ENCODE assay signal across 7 mouse cellular contexts in genomic region chr6:129534627-129535190, GRCm38 (mm10). TPM values are rescaled to one million over a fixed set of nuclear protein-coding genes. Genes with fewer than 3 reads are reported as not detected.
A peak's percentile ranks its signal among the peaks of the same experiment; 100 is the strongest.
DNase-seq lines count a peak whose midpoint lies in the region; ATAC-seq and TF ChIP-seq lines count a peak whose summit lies in the region.

No protein-coding gene starts in this region.

- peaks cover 26 to 46% of the 10 kb centered on the region in 2 experiments for H3K36me3 ChIP-seq in CH12.LX (replicated peaks in 1 of 2; ENCODE audit: control insufficient read depth in 1 of 2, insufficient read depth in 1 of 2, low read length in 1 of 2)
- H3K36me3 ChIP-seq in hindbrain, embryonic 12.5 days, result peaks cover 22% of the 10 kb centered on the region
- peaks cover 18% of the 10 kb centered on the region for H3K36me3 ChIP-seq in limb, embryonic 15.5 days

- in situ Hi-C loops in CH12.LX (cut with MboI; ENCODE audit: low pct_ligation_motif_present, low pct_unique_long_range_greater_than_20kb, low sequenced_read_pairs), result loop anchor here (25.0 kb wide), 1 partner anchor 272 kb away; no protein-coding TSS in a partner anchor

- H3K4me2 ChIP-seq in CH12.LX (ENCODE audit: insufficient read depth, low read depth, poor library complexity, severe bottlenecking), result peak overlapping the region; percentile 70
- H3K4me2 ChIP-seq in hindbrain, embryonic 12.5 days (replicated peaks), result peak overlapping the region; percentile 67
- peak overlapping the region; percentile 93 for H3K4me2 ChIP-seq in limb, embryonic 15.5 days

- H3K9me3 ChIP-seq in CH12.LX (replicated peaks; ENCODE audit: low read length), result no peaks in the 10 kb centered on the region
- H3K9me3 ChIP-seq in hindbrain, embryonic 12.5 days (replicated peaks), result no peaks in the 10 kb centered on the region
- no peaks in the 10 kb centered on the region for H3K9me3 ChIP-seq in limb, embryonic 15.5 days

- 0 out of 2 replicates have a peak overlapping the region, but pooled peaks have one; percentile 1 for H3K9ac ChIP-seq in CH12.LX (ENCODE audit: insufficient read depth, low read depth)
- peak overlapping the region; percentile 75 for H3K9ac ChIP-seq in hindbrain, embryonic 12.5 days
- H3K9ac ChIP-seq in limb, embryonic 15.5 days, result no peak overlapping the region

- H3K4me3 ChIP-seq in CH12.LX (replicated peaks in 1 of 3; ENCODE audit: low read depth in 2 of 3, low read length in 2 of 3, poor library complexity in 1 of 3), result peak overlapping the region in 1 of 3 experiments; percentile 90
- H3K4me3 ChIP-seq in hindbrain, embryonic 12.5 days, result peak overlapping the region; percentile 82
- peak overlapping the region; percentile 79; the same call in 1 of the 2 replicates for H3K4me3 ChIP-seq in limb, embryonic 15.5 days

- DNase-seq in 3T3-L1 (ENCODE audit: low read depth, low spot score) (peak; percentile 61), CH12.LX (ENCODE audit: extremely low read depth) (no peak), MN1 (ENCODE audit: low spot score) (no peak)
- no peak for DNase-seq in frontal cortex, adult 2 months (ENCODE audit: extremely low spot score in 1 of 2, low spot score in 1 of 2)
- no peak for DNase-seq in natural killer cell, adult 2 months (ENCODE audit: low spot score in 2 of 2)

- H3K27me3 ChIP-seq in CH12.LX (replicated peaks), result no peaks in the 10 kb centered on the region
- no peaks in the 10 kb centered on the region for H3K27me3 ChIP-seq in hindbrain, embryonic 12.5 days
- no peaks in the 10 kb centered on the region for H3K27me3 ChIP-seq in limb, embryonic 15.5 days

- no peak for TF ChIP-seq RAD21 in CH12.LX (IDR thresholded peaks at IDR 0.05; ENCODE audit: low read depth, low read length)

- H3K4me1 ChIP-seq in CH12.LX (ENCODE audit: control insufficient read depth in 1 of 2, insufficient read depth in 2 of 2), result peaks cover 7 to 41% of the 10 kb centered on the region in 2 experiments
- H3K4me1 ChIP-seq in hindbrain, embryonic 12.5 days, result peaks cover 15% of the 10 kb centered on the region
- peaks cover 14% of the 10 kb centered on the region for H3K4me1 ChIP-seq in limb, embryonic 15.5 days

- ATAC-seq in hindbrain, embryonic 12.5 days (ENCODE audit: low FRiP score), result peak; percentile 14; the same call in 1 of the 2 replicates
- peak; percentile 31; the same call in 1 of the 2 replicates for ATAC-seq in limb, embryonic 15.5 days (ENCODE audit: insufficient number of reproducible peaks, low FRiP score, low TSS enrichment, low read depth)

- no peak for TF ChIP-seq EP300 in CH12.LX (IDR thresholded peaks at IDR 0.05; ENCODE audit: low read length)

- dilution Hi-C loops in CH12.LX (cut with MboI; ENCODE audit: extremely low pct_ligation_motif_present, extremely low pct_unique_long_range_greater_than_20kb, low sequenced_read_pairs), result no loop called here

- TF ChIP-seq CTCF in CH12.LX (conservative IDR thresholded peaks at IDR 0.05 in 1 of 2, IDR thresholded peaks at IDR 0.05 in 1 of 2; ENCODE audit: low read depth in 2 of 2, low read length in 2 of 2), result no peak

- peaks cover 27% of the 10 kb centered on the region for H3K79me2 ChIP-seq in CH12.LX (replicated peaks; ENCODE audit: control insufficient read depth, extremely low read depth, insufficient read depth, poor library complexity, severe bottlenecking)

- no peak overlapping the region for H3K27ac ChIP-seq in CH12.LX (ENCODE audit: insufficient read depth, low read depth)
- no peak overlapping the region for H3K27ac ChIP-seq in hindbrain, embryonic 12.5 days
- no peak overlapping the region for H3K27ac ChIP-seq in limb, embryonic 15.5 days

- WGBS in hindbrain, embryonic 12.5 days, result 58% methylated on average over 4 of the region's 4 CpGs
- 46% methylated on average over 4 of the region's 4 CpGs for WGBS in limb, embryonic 15.5 days

- no peak for TF ChIP-seq POLR2A in CH12.LX (IDR thresholded peaks at IDR 0.05; ENCODE audit: low read depth, low read length)

TF ChIP-seq in CH12.LX, 34 proteins besides CTCF, POLR2A, EP300 and RAD21:
- TF ChIP-seq SMC3 (IDR thresholded peaks at IDR 0.05; ENCODE audit: low read depth, low read length), result no peak
- TF ChIP-seq TCF12 (IDR thresholded peaks at IDR 0.05; ENCODE audit: low read depth, low read length), result no peak
- TF ChIP-seq E2F4 (IDR thresholded peaks at IDR 0.05; ENCODE audit: insufficient replicate concordance, low read depth, low read length), result no peak
- no peak for TF ChIP-seq JUND (conservative IDR thresholded peaks at IDR 0.05; ENCODE audit: low read depth, low read length)

RNA-seq across cellular contexts. Expression of gene Gabarapl1, which starts 1.7 kb away (rescaled TPM):
- total RNA-seq in CH12.LX (2012; rRNA removed) (43.9 and 46.3 TPM in 2 replicates), CH12.LX (2014; rRNA removed) (75.2 and 80.8 TPM in 2 replicates)
- 96.2 and 102 TPM in 2 replicates for polyA plus RNA-seq in CH12.LX (2012; ENCODE audit: insufficient read length, low read depth)
- polyA plus RNA-seq in hindbrain, embryonic 12.5 days (2016; fragmentation: Nextera tagmentation; extraction: Ambion mirVana), result 105 and 106 TPM in 2 replicates
- polyA plus RNA-seq in limb, embryonic 15.5 days (2015; fragmentation: Nextera tagmentation; extraction: Ambion mirVana), result 47.8 and 48.9 TPM in 2 replicates
- polyA plus RNA-seq in frontal cortex, adult 2 months (2012; rRNA removed), result 510 and 530 TPM in 2 replicates

RNA-seq across cellular contexts. Expression of gene Tmem52b, which starts 22.4 kb away (rescaled TPM):
- total RNA-seq in CH12.LX (2012; rRNA removed) (not detected in 2 replicates), CH12.LX (2014; rRNA removed) (not detected in 2 replicates)
- not detected in 2 replicates for polyA plus RNA-seq in CH12.LX (2012; ENCODE audit: insufficient read length, low read depth)
- not detected in 2 replicates for polyA plus RNA-seq in hindbrain, embryonic 12.5 days (2016; fragmentation: Nextera tagmentation; extraction: Ambion mirVana)
- 0.19 and 0.22 TPM in 2 replicates for polyA plus RNA-seq in limb, embryonic 15.5 days (2015; fragmentation: Nextera tagmentation; extraction: Ambion mirVana)
- polyA plus RNA-seq in frontal cortex, adult 2 months (2012; rRNA removed), result not detected in 2 replicates

RNA-seq across cellular contexts. Expression of gene Olr1, which starts 27.7 kb away (rescaled TPM):
- total RNA-seq in CH12.LX (2012; rRNA removed), result not detected in 2 replicates
- total RNA-seq in CH12.LX (2014; rRNA removed), result not detected in 2 replicates
- not detected in 2 replicates for polyA plus RNA-seq in CH12.LX (2012; ENCODE audit: insufficient read length, low read depth)
- 0.07 TPM in 1 of 2 replicates, not detected in the other for polyA plus RNA-seq in hindbrain, embryonic 12.5 days (2016; fragmentation: Nextera tagmentation; extraction: Ambion mirVana)
- not detected in 2 replicates for polyA plus RNA-seq in limb, embryonic 15.5 days (2015; fragmentation: Nextera tagmentation; extraction: Ambion mirVana)
- 0.20 and 0.63 TPM in 2 replicates for polyA plus RNA-seq in frontal cortex, adult 2 months (2012; rRNA removed)

RNA-seq across cellular contexts. Expression of gene Klre1, which starts 43.0 kb away (rescaled TPM):
- total RNA-seq in CH12.LX (2012; rRNA removed) (not detected in 2 replicates), CH12.LX (2014; rRNA removed) (not detected in 2 replicates)
- not detected in 2 replicates for polyA plus RNA-seq in CH12.LX (2012; ENCODE audit: insufficient read length, low read depth)
- not detected in 2 replicates for polyA plus RNA-seq in hindbrain, embryonic 12.5 days (2016; fragmentation: Nextera tagmentation; extraction: Ambion mirVana)
- not detected in 2 replicates for polyA plus RNA-seq in limb, embryonic 15.5 days (2015; fragmentation: Nextera tagmentation; extraction: Ambion mirVana)
- polyA plus RNA-seq in frontal cortex, adult 2 months (2012; rRNA removed), result 0.38 and 0.53 TPM in 2 replicates

RNA-seq across cellular contexts. Expression of gene Klrd1, which starts 56.9 kb away (rescaled TPM):
- not detected in 2 replicates for total RNA-seq in CH12.LX (2012; rRNA removed)
- 0.49 TPM in 1 of 2 replicates, not detected in the other for total RNA-seq in CH12.LX (2014; rRNA removed)
- polyA plus RNA-seq in CH12.LX (2012; ENCODE audit: insufficient read length, low read depth), result not detected in 2 replicates
- polyA plus RNA-seq in hindbrain, embryonic 12.5 days (2016; fragmentation: Nextera tagmentation; extraction: Ambion mirVana), result not detected in 2 replicates
- not detected in 2 replicates for polyA plus RNA-seq in limb, embryonic 15.5 days (2015; fragmentation: Nextera tagmentation; extraction: Ambion mirVana)
- polyA plus RNA-seq in frontal cortex, adult 2 months (2012; rRNA removed), result 0.21 and 0.22 TPM in 2 replicates
